Mouse (Mus musculus): ENCODE results near the gene H13.

H13 gene

GRCm38 (mm10) chr2:152734984-152735383 is 65.7 kb downstream of the H13 start:
- Histone ChIP-seq H3K4me3 (replicated peaks; ENCODE audit: low read length) (peak overlapping the region; percentile 86), H3K9me3 (ENCODE audit: low read length) (no peaks in the 10 kb centered on the region), H3K4me1 (replicated peaks; ENCODE audit: low read depth, low read length) (peaks cover 83% of the 10 kb centered on the region), H3K36me3 (ENCODE audit: insufficient read depth, low read length) (peaks cover 7% of the 10 kb centered on the region; the same call in 1 of the 2 replicates), H3K27me3 (ENCODE audit: insufficient read depth, low read length) (peaks cover 8% of the 10 kb centered on the region)
- TF ChIP-seq NANOG (IDR thresholded peaks at IDR 0.05; ENCODE audit: borderline replicate concordance, low read length) (no peak), CTCF (conservative IDR thresholded peaks at IDR 0.05; ENCODE audit: low read length) (no peak), POU5F1 (IDR thresholded peaks at IDR 0.05; ENCODE audit: borderline replicate concordance, low read length) (no peak)

GRCm38 (mm10) chr2:152736090-152736601 is 66.9 kb downstream of the H13 start, which contains the start of gene Id1:
Gene Id1 (plus strand): TSS chr2:152736251.
- Histone ChIP-seq H3K4me1 (replicated peaks; ENCODE audit: low read depth, low read length) (peaks cover 83% of the 10 kb centered on the region), H3K9me3 (ENCODE audit: low read length) (no peaks in the 10 kb centered on the region), H3K4me3 (replicated peaks; ENCODE audit: low read length) (peak within 1 kb of the TSS; percentile 86), H3K27me3 (ENCODE audit: insufficient read depth, low read length) (peaks cover 8% of the 10 kb centered on the region), H3K36me3 (ENCODE audit: insufficient read depth, low read length) (peaks cover 7% of the 10 kb centered on the region; the same call in 1 of the 2 replicates)
- peak; percentile 62 for TF ChIP-seq NANOG (IDR thresholded peaks at IDR 0.05; ENCODE audit: borderline replicate concordance, low read length)
- no peak for TF ChIP-seq POU5F1 (IDR thresholded peaks at IDR 0.05; ENCODE audit: borderline replicate concordance, low read length)

- Histone ChIP-seq H3K9me3 (ENCODE audit: low read length) (no peaks in the 10 kb centered on the region), H3K27me3 (ENCODE audit: insufficient read depth, low read length) (peaks cover 8% of the 10 kb centered on the region), H3K4me1 (replicated peaks; ENCODE audit: low read depth, low read length) (peaks cover 87% of the 10 kb centered on the region), H3K4me3 (replicated peaks; ENCODE audit: low read length) (peak overlapping the region; percentile 86), H3K36me3 (ENCODE audit: insufficient read depth, low read length) (peaks cover 7% of the 10 kb centered on the region; the same call in 1 of the 2 replicates)
- TF ChIP-seq POU5F1 (IDR thresholded peaks at IDR 0.05; ENCODE audit: borderline replicate concordance, low read length): no peak
- TF ChIP-seq CTCF (conservative IDR thresholded peaks at IDR 0.05; ENCODE audit: low read length): no peak
- no peak for TF ChIP-seq NANOG (IDR thresholded peaks at IDR 0.05; ENCODE audit: borderline replicate concordance, low read length)
Measured at GRCm38 (mm10) chr2:152736748-152737147, 67.5 kb downstream of the H13 start.

- TF ChIP-seq POU5F1 (IDR thresholded peaks at IDR 0.05; ENCODE audit: borderline replicate concordance, low read length): no peak
- TF ChIP-seq NANOG (IDR thresholded peaks at IDR 0.05; ENCODE audit: borderline replicate concordance, low read length): peak; percentile 51
- peaks cover 88% of the 10 kb centered on the region for H3K4me1 ChIP-seq (replicated peaks; ENCODE audit: low read depth, low read length)
- peaks cover 8% of the 10 kb centered on the region for H3K27me3 ChIP-seq (ENCODE audit: insufficient read depth, low read length)
- peaks cover 7% of the 10 kb centered on the region; the same call in 1 of the 2 replicates for H3K36me3 ChIP-seq (ENCODE audit: insufficient read depth, low read length)
- H3K9me3 ChIP-seq (ENCODE audit: low read length): no peaks in the 10 kb centered on the region
- peak overlapping the region; percentile 86 for H3K4me3 ChIP-seq (replicated peaks; ENCODE audit: low read length)
Measured at GRCm38 (mm10) chr2:152737306-152738221, 68.3 kb downstream of the H13 start.

GRCm38 (mm10) chr2:152738341-152738740 is 69.1 kb downstream of the H13 start:
- TF ChIP-seq NANOG (IDR thresholded peaks at IDR 0.05; ENCODE audit: borderline replicate concordance, low read length) (no peak), POU5F1 (IDR thresholded peaks at IDR 0.05; ENCODE audit: borderline replicate concordance, low read length) (no peak), CTCF (conservative IDR thresholded peaks at IDR 0.05; ENCODE audit: low read length) (no peak)
- Histone ChIP-seq H3K4me3 (replicated peaks; ENCODE audit: low read length) (peak overlapping the region; percentile 86), H3K4me1 (replicated peaks; ENCODE audit: low read depth, low read length) (peaks cover 83% of the 10 kb centered on the region), H3K27me3 (ENCODE audit: insufficient read depth, low read length) (peaks cover 8% of the 10 kb centered on the region), H3K9me3 (ENCODE audit: low read length) (no peaks in the 10 kb centered on the region), H3K36me3 (ENCODE audit: insufficient read depth, low read length) (peaks cover 7% of the 10 kb centered on the region; the same call in 1 of the 2 replicates)

GRCm38 (mm10) chr2:152739031-152739841 is 70.0 kb downstream of the H13 start:
- H3K9me3 ChIP-seq (ENCODE audit: low read length): no peaks in the 10 kb centered on the region
- peak overlapping the region; percentile 86 for H3K4me3 ChIP-seq (replicated peaks; ENCODE audit: low read length)
- peaks cover 74% of the 10 kb centered on the region for H3K4me1 ChIP-seq (replicated peaks; ENCODE audit: low read depth, low read length)
- peaks cover 7% of the 10 kb centered on the region; the same call in 1 of the 2 replicates for H3K36me3 ChIP-seq (ENCODE audit: insufficient read depth, low read length)
- peaks cover 8% of the 10 kb centered on the region for H3K27me3 ChIP-seq (ENCODE audit: insufficient read depth, low read length)
- no peak for TF ChIP-seq POU5F1 (IDR thresholded peaks at IDR 0.05; ENCODE audit: borderline replicate concordance, low read length)
- no peak for TF ChIP-seq CTCF (conservative IDR thresholded peaks at IDR 0.05; ENCODE audit: low read length)
- no peak for TF ChIP-seq NANOG (IDR thresholded peaks at IDR 0.05; ENCODE audit: borderline replicate concordance, low read length)

- Histone ChIP-seq H3K9me3 (ENCODE audit: low read length) (no peaks in the 10 kb centered on the region), H3K36me3 (ENCODE audit: insufficient read depth, low read length) (peaks cover 7% of the 10 kb centered on the region; the same call in 1 of the 2 replicates), H3K27me3 (ENCODE audit: insufficient read depth, low read length) (peaks cover 8% of the 10 kb centered on the region), H3K4me3 (replicated peaks; ENCODE audit: low read length) (peak overlapping the region; percentile 75), H3K4me1 (replicated peaks; ENCODE audit: low read depth, low read length) (peaks cover 68% of the 10 kb centered on the region)
- TF ChIP-seq NANOG (IDR thresholded peaks at IDR 0.05; ENCODE audit: borderline replicate concordance, low read length) (no peak), POU5F1 (IDR thresholded peaks at IDR 0.05; ENCODE audit: borderline replicate concordance, low read length) (no peak), CTCF (conservative IDR thresholded peaks at IDR 0.05; ENCODE audit: low read length) (no peak)
Measured at GRCm38 (mm10) chr2:152739842-152740260, 70.6 kb downstream of the H13 start.

- Histone ChIP-seq H3K4me3 (replicated peaks; ENCODE audit: low read length) (no peak overlapping the region), H3K36me3 (ENCODE audit: insufficient read depth, low read length) (peaks cover 7% of the 10 kb centered on the region; the same call in 1 of the 2 replicates), H3K27me3 (ENCODE audit: insufficient read depth, low read length) (peaks cover 8% of the 10 kb centered on the region), H3K9me3 (ENCODE audit: low read length) (no peaks in the 10 kb centered on the region), H3K4me1 (replicated peaks; ENCODE audit: low read depth, low read length) (peaks cover 64% of the 10 kb centered on the region)
- no peak for TF ChIP-seq CTCF (conservative IDR thresholded peaks at IDR 0.05; ENCODE audit: low read length)
- TF ChIP-seq NANOG (IDR thresholded peaks at IDR 0.05; ENCODE audit: borderline replicate concordance, low read length): no peak
- no peak for TF ChIP-seq POU5F1 (IDR thresholded peaks at IDR 0.05; ENCODE audit: borderline replicate concordance, low read length)
Measured at GRCm38 (mm10) chr2:152740490-152740889, 71.2 kb downstream of the H13 start.

Data from E14TG2a.4 (cell line).